Mouse (Mus musculus) lung, embryonic 15.5 days (tissue): ENCODE measurements around the gene Umodl1. TPM values are rescaled to one million over a fixed set of nuclear protein-coding genes. Genes with fewer than 3 reads are reported as not detected.

Experiments
- ATAC-seq: fragments of 200-750 bp; cut with Nextera tagmentation; 2 replicates; pipeline ENCODE4 v1.8.0; 2017; ENCODE audit warnings: moderate number of reproducible peaks, borderline replicate concordance; ENCODE audit not compliant: low FRiP score, low TSS enrichment; ENCODE audit errors: extremely low read depth
- H3K27ac ChIP-seq: fragments of 300-500 bp; sonication (generic); 2 replicates; pipeline ENCODE4 v1.5.1; 2015; ENCODE audit warnings: moderate library complexity, mild to moderate bottlenecking, inconsistent platforms
- H3K27me3 ChIP-seq: fragments of 300-500 bp; sonication (generic); 2 replicates; pipeline ENCODE4 v1.6.1; 2015; ENCODE audit warnings: inconsistent platforms
- H3K36me3 ChIP-seq: fragments of 300-500 bp; sonication (generic); 2 replicates; pipeline ENCODE4 v1.6.1; 2015; ENCODE audit warnings: inconsistent platforms
- H3K4me1 ChIP-seq: fragments of 300-500 bp; sonication (generic); 2 replicates; pipeline ENCODE4 v1.6.1; 2015; ENCODE audit warnings: inconsistent platforms
- H3K4me2 ChIP-seq: fragments of 300-500 bp; sonication (generic); 2 replicates; pipeline ENCODE4 v1.6.1; 2015; ENCODE audit warnings: inconsistent platforms, mild to moderate bottlenecking, moderate library complexity
- H3K4me3 ChIP-seq: fragments of 300-500 bp; sonication (generic); 2 replicates; pipeline ENCODE4 v1.5.1; 2015; ENCODE audit warnings: mild to moderate bottlenecking, inconsistent platforms
- H3K9ac ChIP-seq: fragments of 300-500 bp; sonication (generic); 2 replicates; pipeline ENCODE4 v1.6.1; 2015; ENCODE audit warnings: inconsistent platforms
- H3K9me3 ChIP-seq: fragments of 300-500 bp; sonication (generic); 2 replicates; pipeline ENCODE4 v1.6.1; 2016; ENCODE audit warnings: inconsistent platforms
- WGBS: fragments of 180-500 bp; shearing (Covaris S2); methylation state at CpG from one replicate; pipeline ENCODE4 v1.1.7; 2015; 5-methylcytosine and 5-hydroxymethylcytosine counted together
- polyA plus RNA-seq: library from polyadenylated mRNA; unstranded; fragments of >200 nt; fragmentation: Nextera tagmentation; extraction: Ambion mirVana; gene quantifications from 2 replicates; pipeline ENCODE4 v1.2.1, GENCODE M21; 2015

Umodl1 gene
- polyA plus RNA-seq, 1 experiment from 2014 or later: 0.72 TPM

DNA sequence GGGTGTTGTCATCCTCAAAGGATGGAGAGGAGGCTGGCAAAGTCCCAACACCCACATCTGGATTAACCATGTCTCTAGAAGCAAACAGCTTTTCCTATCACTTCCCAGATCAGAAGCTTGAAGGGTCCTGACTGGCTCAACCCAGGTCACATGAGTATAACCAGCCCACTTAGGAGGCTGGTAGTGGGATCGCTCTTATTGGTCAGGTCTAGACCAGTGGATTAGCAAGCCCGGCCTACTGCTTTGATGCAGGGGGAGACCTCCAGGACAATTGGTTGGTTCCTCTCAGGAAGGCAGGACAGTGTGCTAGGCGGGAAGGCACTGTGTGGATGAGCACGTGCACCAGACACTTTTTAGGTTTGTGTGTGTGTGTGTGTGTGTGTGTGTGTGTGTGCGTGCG is 72.5 kb downstream of the Umodl1 start:
- no peak overlapping the region for H3K27ac ChIP-seq
- WGBS: 78% methylated on average over 6 of the region's 6 CpGs
- no peak overlapping the region for H3K4me2 ChIP-seq
- H3K4me1 ChIP-seq: peaks cover 4% of the 10 kb centered on the region; the same call in 1 of the 2 replicates
- H3K9me3 ChIP-seq: no peaks in the 10 kb centered on the region
- no peaks in the 10 kb centered on the region for H3K27me3 ChIP-seq
- H3K4me3 ChIP-seq: no peak overlapping the region
- no peaks in the 10 kb centered on the region for H3K36me3 ChIP-seq
- no peak overlapping the region for H3K9ac ChIP-seq
- no peak for ATAC-seq

DNA sequence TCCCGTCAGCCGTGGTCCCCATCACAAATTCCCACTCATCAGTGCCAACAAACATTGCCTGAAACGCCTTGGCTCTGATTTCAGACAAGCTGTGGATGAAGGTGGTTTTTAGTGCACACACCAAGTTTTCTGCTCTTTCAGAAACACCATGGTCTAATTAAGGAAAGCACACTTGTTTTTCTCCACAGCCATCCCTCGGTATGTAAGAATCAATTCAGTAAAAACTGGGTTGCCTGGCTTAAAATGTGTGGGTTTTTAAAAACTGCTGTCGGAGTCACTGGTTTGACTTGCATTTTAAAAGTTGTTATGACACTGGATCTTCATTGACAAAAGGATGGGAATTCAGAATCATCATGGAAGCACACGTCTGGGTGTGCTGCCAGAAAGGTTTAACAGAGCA is 73.3 kb downstream of the Umodl1 start:
- no peaks in the 10 kb centered on the region for H3K36me3 ChIP-seq
- WGBS: 80% methylated on average over 6 of the region's 6 CpGs
- H3K27ac ChIP-seq: no peak overlapping the region
- peaks cover 4% of the 10 kb centered on the region; the same call in 1 of the 2 replicates for H3K4me1 ChIP-seq
- H3K9ac ChIP-seq: no peak overlapping the region
- no peaks in the 10 kb centered on the region for H3K9me3 ChIP-seq
- no peak overlapping the region for H3K4me2 ChIP-seq
- ATAC-seq: no peak
- no peaks in the 10 kb centered on the region for H3K27me3 ChIP-seq
- no peak overlapping the region for H3K4me3 ChIP-seq

DNA sequence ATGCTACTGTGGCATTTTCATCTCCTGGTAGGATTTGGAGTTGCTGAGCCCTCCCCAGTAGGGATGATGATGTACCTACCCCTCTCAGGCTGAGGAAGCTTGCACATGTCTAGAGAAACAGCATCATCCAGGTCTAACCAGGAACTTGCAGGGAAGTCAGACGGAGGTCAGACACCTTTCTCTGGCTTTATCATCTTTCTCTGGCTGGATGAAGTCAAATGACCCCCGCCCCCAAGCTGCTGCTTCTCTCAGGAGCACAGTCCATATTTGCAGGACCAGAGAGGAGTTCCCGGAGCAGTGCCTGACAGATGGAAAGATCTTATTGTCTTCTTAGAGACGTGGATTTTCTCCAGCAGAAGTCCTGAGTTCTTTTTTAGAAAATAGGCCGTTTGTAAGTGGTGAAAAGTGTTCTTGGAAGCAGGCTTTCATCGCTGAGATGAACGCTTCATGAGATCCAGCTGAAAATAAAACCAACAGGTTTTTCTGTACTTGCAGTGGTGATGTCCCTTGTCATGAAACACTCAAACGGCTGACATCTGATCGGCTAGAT is 74.5 kb downstream of the Umodl1 start:
- ATAC-seq: no peak
- no peaks in the 10 kb centered on the region for H3K27me3 ChIP-seq
- no peak overlapping the region for H3K4me3 ChIP-seq
- no peaks in the 10 kb centered on the region for H3K36me3 ChIP-seq
- H3K4me1 ChIP-seq: peaks cover 4% of the 10 kb centered on the region; the same call in 1 of the 2 replicates
- no peaks in the 10 kb centered on the region for H3K9me3 ChIP-seq
- H3K9ac ChIP-seq: no peak overlapping the region
- H3K4me2 ChIP-seq: no peak overlapping the region
- no peak overlapping the region for H3K27ac ChIP-seq
- WGBS: 57% methylated on average over 9 of the region's 9 CpGs

DNA sequence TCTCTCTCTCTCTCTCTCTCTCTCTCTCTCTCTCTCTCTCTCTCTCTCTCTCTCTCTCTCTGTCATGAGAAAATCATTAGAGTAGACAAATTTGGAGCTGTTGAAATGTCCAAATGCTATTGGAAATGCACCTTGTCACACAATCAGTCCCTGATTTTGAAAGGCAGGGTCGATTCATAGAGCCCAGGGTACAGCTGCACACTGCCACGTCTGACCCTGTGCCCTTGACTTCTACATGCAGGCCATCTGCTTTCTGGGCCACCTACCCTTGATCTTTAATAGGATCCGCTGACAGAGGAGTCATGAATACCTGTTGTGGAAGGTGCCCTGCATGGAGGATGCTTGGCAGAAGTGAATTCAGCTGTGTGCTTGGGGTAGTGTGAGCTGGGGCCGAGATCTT is 75.0 kb downstream of the Umodl1 start:
- H3K4me2 ChIP-seq: no peak overlapping the region
- no peak for ATAC-seq
- no peaks in the 10 kb centered on the region for H3K27me3 ChIP-seq
- no peaks in the 10 kb centered on the region for H3K36me3 ChIP-seq
- H3K4me3 ChIP-seq: no peak overlapping the region
- no peaks in the 10 kb centered on the region for H3K9me3 ChIP-seq
- no peak overlapping the region for H3K9ac ChIP-seq
- no peak overlapping the region for H3K27ac ChIP-seq
- H3K4me1 ChIP-seq: peaks cover under 1% of the 10 kb centered on the region; the same call in 1 of the 2 replicates
- 75% methylated on average over 4 of the region's 4 CpGs for WGBS

DNA sequence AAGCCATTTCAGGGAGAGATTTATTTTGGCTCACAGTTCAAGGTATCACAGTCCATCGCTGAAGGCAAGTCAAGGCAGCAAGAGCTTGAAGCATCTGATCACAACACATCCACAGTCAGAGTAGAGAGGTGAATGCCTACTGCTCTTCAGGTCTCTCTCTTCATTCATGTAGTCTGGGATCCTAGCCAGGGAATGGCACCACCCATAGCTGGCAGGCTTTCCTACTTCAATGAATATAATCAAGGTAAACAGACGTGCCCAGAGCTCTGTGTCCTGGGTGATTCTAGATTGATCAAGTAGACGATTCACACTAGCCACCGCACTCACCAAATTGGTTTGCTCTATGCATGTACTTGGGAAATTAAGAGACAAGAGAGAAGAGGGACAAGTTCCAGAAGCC is 77.9 kb downstream of the Umodl1 start:
- WGBS: 84% methylated on average over 4 of the region's 4 CpGs
- Histone ChIP-seq H3K9ac (no peak overlapping the region), H3K4me1 (no peaks in the 10 kb centered on the region), H3K36me3 (no peaks in the 10 kb centered on the region), H3K27me3 (no peaks in the 10 kb centered on the region), H3K27ac (no peak overlapping the region), H3K9me3 (no peaks in the 10 kb centered on the region), H3K4me3 (no peak overlapping the region), H3K4me2 (no peak overlapping the region)
- no peak for ATAC-seq

DNA sequence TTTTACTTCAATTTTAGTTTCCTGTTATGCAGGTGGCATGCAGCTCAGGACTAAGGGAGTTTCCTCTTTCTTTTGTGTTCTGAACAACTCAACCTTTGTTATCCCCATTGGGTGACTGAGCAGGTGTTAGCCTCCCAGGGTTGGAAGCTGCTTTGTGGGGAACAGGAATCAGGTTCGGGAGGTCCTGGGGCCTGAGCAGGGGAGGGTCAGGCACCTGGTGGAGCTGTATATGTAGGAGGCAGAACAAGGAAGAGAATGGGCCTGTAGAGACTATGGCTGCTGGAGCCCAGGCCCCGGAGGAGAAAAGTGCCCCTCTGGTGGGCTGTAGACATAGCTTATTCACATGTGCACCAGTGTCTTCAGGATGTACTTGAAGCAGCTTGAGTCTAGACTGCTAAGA is 78.8 kb downstream of the Umodl1 start:
- no peak for ATAC-seq
- Histone ChIP-seq H3K4me2 (no peak overlapping the region), H3K9ac (no peak overlapping the region), H3K27ac (no peak overlapping the region), H3K27me3 (no peaks in the 10 kb centered on the region), H3K9me3 (no peaks in the 10 kb centered on the region), H3K4me3 (no peak overlapping the region), H3K36me3 (no peaks in the 10 kb centered on the region), H3K4me1 (no peaks in the 10 kb centered on the region)
- WGBS: 58% methylated on average over 2 of the region's 2 CpGs

DNA sequence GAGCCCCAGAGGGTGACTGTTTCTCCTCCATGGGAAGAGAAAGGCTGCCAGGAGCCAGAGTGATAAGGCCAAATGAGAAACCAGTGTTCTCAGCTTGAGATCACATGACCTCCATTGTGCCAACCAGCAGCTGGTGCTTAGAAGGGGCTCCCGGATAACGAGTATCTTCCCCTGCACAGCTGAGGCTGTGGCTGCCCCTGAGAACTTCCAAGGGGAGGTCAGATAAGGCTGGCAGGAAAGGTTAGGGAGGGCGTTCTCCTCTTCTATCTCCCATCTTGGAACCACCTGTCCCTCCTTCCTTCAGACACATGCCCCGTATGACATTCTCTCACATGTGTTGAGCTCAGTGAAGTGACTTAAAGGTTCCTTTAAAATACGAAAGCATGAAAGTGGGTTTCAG is 79.7 kb downstream of the Umodl1 start:
- Histone ChIP-seq H3K4me3 (no peak overlapping the region), H3K36me3 (no peaks in the 10 kb centered on the region), H3K9ac (no peak overlapping the region), H3K9me3 (no peaks in the 10 kb centered on the region), H3K4me2 (no peak overlapping the region), H3K27me3 (no peaks in the 10 kb centered on the region), H3K4me1 (no peaks in the 10 kb centered on the region), H3K27ac (no peak overlapping the region)
- ATAC-seq: no peak
- 48% methylated on average over 5 of the region's 5 CpGs for WGBS

DNA sequence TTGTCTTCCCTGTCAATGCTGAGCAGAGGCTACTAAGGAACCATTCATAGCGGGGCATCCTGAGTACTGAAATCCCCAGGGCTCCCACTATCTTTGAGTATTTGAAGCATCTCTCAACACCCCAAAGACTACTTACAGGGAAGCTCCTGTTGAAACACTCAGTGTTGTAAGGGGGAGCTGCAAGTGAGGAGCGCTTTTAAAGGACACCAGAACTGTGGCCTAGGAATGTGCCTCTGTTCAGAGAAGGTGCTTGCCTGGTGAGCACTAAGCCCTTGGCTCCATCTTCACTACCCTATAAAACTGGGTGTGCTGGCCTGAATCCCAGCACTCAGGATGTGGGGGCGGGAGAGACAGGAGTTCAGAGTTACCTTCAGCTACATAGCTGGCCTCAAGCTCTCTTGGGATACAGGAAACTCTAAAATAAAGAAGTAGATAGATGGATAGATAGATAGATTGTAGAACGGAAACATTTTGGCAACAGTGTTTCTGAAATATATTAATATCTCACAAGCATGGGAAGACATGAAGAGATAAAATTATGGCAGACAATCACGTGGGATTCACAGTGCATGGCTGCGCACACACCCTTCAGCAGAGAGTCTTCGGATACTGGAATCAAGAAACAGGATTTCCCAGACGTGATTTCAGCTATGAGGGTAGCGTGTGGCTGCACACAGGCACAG is 80.4 kb downstream of the Umodl1 start:
- H3K4me2 ChIP-seq: no peak overlapping the region
- H3K4me1 ChIP-seq: no peaks in the 10 kb centered on the region
- no peak overlapping the region for H3K4me3 ChIP-seq
- H3K27me3 ChIP-seq: no peaks in the 10 kb centered on the region
- no peak for ATAC-seq
- H3K9ac ChIP-seq: no peak overlapping the region
- no peak overlapping the region for H3K27ac ChIP-seq
- H3K9me3 ChIP-seq: no peaks in the 10 kb centered on the region
- no peaks in the 10 kb centered on the region for H3K36me3 ChIP-seq
- WGBS: 73% methylated on average over 9 of the region's 9 CpGs

DNA sequence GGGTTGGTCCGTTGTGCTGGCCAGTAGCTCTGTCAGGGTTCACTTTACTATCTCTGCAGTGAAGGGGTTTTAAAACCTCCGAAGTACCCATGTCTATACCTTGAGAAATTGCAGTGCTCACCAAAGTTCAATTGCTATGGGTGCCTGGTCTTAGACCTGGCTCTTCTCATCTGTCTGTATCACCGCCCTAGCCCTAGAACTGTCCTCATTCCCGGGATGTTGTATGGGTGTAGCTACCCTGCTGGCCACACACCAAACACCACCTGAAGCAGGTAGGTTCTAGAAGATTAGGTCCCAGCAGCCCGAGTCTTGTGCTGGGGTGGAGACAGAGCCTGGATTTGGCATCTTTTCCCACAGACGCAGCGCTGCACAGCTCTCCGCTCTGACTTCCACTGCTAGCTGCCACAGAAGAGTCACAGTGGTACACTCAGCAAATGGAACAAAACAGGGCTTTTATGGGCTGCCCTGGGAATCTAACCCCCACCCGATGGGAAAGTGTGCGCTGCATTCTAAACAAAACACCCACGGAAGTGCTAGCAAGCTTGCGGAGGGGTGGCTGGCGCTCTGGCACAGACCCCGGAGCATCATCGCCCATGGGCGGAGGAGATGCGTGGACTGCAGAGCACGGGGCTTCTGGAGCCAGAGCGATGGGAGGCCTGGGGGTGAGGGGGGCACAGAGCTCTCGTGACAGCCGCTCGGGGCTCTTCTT is 81.9 kb downstream of the Umodl1 start:
- Histone ChIP-seq H3K4me3 (no peak overlapping the region), H3K4me1 (no peaks in the 10 kb centered on the region), H3K9me3 (no peaks in the 10 kb centered on the region), H3K36me3 (no peaks in the 10 kb centered on the region), H3K27ac (no peak overlapping the region), H3K4me2 (no peak overlapping the region), H3K27me3 (no peaks in the 10 kb centered on the region), H3K9ac (no peak overlapping the region)
- WGBS: 78% methylated on average over 22 of the region's 22 CpGs
- ATAC-seq: no peak

DNA sequence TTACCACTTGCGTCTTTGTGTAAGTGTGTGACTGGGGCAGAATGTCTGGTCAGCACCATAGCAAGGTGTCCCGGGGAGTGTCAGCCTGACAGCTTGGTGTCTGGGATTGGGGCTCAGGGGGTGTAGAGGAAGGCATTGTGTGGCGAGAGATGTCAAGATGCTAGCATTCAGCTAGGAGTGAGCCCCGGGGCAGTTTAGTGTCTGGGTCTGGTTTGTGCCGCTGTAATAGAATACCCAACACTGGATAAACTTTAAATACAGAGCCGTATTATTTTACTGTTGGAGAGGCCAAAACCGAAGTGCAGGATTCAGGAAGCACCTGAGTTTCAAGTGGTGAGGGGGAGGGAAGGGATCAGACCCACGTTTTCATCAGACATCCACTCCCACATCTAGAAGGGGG is 82.9 kb downstream of the Umodl1 start:
- H3K4me1 ChIP-seq: no peaks in the 10 kb centered on the region
- H3K9me3 ChIP-seq: no peaks in the 10 kb centered on the region
- no peaks in the 10 kb centered on the region for H3K36me3 ChIP-seq
- H3K9ac ChIP-seq: no peak overlapping the region
- H3K4me3 ChIP-seq: no peak overlapping the region
- no peak overlapping the region for H3K27ac ChIP-seq
- ATAC-seq: no peak
- no peaks in the 10 kb centered on the region for H3K27me3 ChIP-seq
- H3K4me2 ChIP-seq: no peak overlapping the region
- WGBS: 65% methylated on average over 8 of the region's 8 CpGs

DNA sequence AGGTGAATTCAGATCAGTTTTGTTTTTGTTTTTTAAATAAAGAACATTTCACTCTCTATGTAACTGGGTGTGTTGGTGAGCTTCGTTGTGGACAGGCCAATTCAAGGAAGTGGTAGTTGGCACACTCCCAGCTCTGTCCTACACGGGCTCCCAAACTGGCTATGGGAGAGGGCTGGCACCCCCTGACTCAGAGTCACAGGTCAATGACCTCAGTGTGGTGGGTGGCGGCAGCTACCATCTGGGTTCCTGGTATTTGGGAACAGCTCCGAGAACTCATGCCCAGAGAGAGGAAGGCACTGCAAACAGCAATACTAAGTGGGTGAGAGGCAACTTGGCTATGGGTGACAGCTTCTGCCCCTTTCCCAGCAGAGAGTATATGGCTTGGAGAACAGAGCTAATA is 83.9 kb downstream of the Umodl1 start:
- Histone ChIP-seq H3K9ac (no peak overlapping the region), H3K4me1 (no peaks in the 10 kb centered on the region), H3K4me2 (no peak overlapping the region), H3K9me3 (no peaks in the 10 kb centered on the region), H3K4me3 (no peak overlapping the region), H3K27me3 (no peaks in the 10 kb centered on the region), H3K36me3 (no peaks in the 10 kb centered on the region), H3K27ac (no peak overlapping the region)
- WGBS: 58% methylated on average over 4 of the region's 4 CpGs
- ATAC-seq: no peak

DNA sequence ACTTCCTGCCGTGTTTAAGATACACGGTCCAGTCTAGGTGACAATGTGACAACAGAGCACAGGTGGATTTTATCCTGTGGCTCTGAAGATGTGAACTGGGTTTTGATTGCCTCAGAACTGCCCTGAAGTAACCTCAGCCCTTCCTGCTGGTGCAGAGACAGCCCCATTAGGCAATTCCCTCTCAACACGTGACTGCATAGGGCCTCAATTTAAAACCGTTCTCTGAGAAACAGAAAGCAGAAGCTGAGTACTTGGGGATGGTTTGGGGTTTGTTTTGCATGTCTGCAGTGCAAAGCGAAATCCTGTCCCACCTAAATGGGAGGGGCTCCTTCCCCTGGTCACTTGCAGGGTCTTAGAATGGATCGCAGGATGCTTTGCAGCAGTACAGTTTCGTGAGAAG is 85.2 kb downstream of the Umodl1 start:
- no peaks in the 10 kb centered on the region for H3K4me1 ChIP-seq
- ATAC-seq: no peak
- no peak overlapping the region for H3K4me3 ChIP-seq
- H3K27me3 ChIP-seq: no peaks in the 10 kb centered on the region
- no peaks in the 10 kb centered on the region for H3K36me3 ChIP-seq
- no peak overlapping the region for H3K9ac ChIP-seq
- no peak overlapping the region for H3K27ac ChIP-seq
- no peak overlapping the region for H3K4me2 ChIP-seq
- H3K9me3 ChIP-seq: no peaks in the 10 kb centered on the region
- WGBS: 57% methylated on average over 7 of the region's 7 CpGs
